Mouse (Mus musculus) kidney, postnatal 36 days (tissue): ENCODE measurements at regions not wholly inside any gene's neighbourhood (a gene's known extent, or its start where the extent isn't known, plus 50 kb on each side); places are given as distances from the start of the nearest gene placed in this dataset.

ENCODE experiments used
- DNase-seq, 2 experiments: peaks; one replicate each; pipeline ENCODE4 v3.0.0; 2021 to 2022; ENCODE audit warnings: mixed read lengths in 2 of 2

- DNase-seq, result peak; percentile 78 to 86
Measured at GRCm38 (mm10) chr15:103627085-103627484, 62.2 kb upstream of the Glycam1 start.
